Mouse (Mus musculus): ENCODE measurements around the gene Eogt.

GRCm38 (mm10) chr6:97145156-97145555, 3.8 kb downstream of the Eogt start:
- no peak for TF ChIP-seq CTCF (IDR thresholded peaks at IDR 0.05; ENCODE audit: low read depth)
- TF ChIP-seq EP300 (IDR thresholded peaks at IDR 0.05; ENCODE audit: low read depth): no peak
